Mouse (Mus musculus) layer of hippocampus, adult 9-10 months (tissue): ENCODE measurements around the gene Nrxn1.

Experiments
- DNase-seq: peaks from one replicate; pipeline ENCODE4 v3.0.0; 2022; ENCODE audit warnings: low spot score

Gene Nrxn1

GRCm38 (mm10) chr17:90962904-90963531 is 129.9 kb downstream of the Nrxn1 start:
- DNase-seq, result no peak

DNA sequence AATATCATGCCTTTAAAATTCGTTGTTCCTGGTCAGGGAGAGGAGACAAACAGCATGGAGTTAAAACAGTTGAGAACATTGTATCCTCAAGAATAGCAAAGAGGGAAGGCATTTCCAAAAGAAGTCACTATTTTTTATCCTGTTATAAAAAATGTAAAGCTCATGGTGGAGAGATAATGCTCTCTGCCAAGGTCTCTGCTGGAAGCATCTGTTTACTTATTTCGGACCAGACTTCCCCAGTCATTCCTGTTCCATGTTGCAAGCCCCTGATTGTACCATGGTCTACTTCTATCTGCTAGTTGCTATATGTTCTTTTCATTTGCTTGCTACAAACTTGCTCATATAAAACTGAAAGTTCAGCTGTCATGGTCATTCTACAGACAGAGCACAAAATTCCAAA is 137.7 kb downstream of the Nrxn1 start:
- no peak for DNase-seq

GRCm38 (mm10) chr17:90934929-90935328 is 157.9 kb downstream of the Nrxn1 start:
- DNase-seq, result no peak

DNA sequence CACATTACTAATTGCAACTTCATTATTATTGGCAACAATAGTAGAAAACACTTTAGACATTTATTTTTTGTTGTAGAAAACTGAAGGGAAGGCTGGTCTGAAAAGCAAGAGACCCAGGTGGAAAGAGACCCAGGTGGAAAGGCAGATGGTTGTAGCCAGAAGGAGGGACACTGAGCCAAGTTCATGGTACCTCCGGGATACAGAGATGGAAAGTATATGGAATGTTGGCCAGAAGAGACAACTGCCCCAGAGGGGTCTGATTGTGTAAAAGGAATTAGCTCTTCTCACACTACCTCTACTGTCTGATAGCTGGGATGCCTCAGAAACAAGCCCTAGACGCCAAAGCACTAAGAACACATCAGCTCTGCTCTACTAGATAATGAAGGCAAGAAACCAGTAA is 179.6 kb downstream of the Nrxn1 start:
- DNase-seq, result no peak

DNA sequence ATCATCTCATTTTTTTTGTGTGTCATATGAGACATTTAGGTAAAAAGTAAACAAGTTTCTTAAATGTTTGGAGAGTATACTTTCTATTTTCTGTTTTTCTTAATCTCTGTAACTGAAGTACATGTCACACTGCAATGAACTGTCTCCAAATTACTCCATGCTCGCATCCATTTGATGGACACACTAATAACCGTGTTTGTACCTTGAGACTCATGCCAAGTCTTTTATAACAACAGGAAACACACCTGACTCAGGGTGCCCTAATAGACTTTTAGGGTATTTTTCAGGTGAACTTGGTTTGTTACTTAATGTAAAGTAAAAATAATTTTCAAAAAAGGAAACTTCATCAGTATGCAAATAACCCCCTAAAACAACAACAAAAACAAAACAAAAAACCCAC is 180.1 kb downstream of the Nrxn1 start:
- no peak for DNase-seq

DNA sequence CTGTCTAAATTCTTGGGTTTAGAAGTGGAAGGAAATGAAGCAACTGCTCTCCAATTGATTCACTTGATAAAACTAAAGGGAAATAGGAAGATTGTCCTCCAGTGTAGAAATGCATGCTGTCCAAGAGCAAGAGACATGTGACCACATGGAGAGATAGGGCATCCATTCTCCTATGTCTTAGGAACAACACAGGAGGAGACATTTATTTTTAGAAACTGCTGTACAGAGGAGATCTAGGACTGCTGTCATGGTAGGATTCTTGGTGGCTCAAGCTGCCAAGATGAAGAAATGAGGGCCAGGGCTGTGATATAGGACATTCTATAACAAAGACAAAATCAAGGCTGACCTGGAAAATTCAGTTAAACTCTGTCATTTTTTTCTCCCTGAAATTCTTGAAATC is 180.5 kb downstream of the Nrxn1 start:
- no peak for DNase-seq

DNA sequence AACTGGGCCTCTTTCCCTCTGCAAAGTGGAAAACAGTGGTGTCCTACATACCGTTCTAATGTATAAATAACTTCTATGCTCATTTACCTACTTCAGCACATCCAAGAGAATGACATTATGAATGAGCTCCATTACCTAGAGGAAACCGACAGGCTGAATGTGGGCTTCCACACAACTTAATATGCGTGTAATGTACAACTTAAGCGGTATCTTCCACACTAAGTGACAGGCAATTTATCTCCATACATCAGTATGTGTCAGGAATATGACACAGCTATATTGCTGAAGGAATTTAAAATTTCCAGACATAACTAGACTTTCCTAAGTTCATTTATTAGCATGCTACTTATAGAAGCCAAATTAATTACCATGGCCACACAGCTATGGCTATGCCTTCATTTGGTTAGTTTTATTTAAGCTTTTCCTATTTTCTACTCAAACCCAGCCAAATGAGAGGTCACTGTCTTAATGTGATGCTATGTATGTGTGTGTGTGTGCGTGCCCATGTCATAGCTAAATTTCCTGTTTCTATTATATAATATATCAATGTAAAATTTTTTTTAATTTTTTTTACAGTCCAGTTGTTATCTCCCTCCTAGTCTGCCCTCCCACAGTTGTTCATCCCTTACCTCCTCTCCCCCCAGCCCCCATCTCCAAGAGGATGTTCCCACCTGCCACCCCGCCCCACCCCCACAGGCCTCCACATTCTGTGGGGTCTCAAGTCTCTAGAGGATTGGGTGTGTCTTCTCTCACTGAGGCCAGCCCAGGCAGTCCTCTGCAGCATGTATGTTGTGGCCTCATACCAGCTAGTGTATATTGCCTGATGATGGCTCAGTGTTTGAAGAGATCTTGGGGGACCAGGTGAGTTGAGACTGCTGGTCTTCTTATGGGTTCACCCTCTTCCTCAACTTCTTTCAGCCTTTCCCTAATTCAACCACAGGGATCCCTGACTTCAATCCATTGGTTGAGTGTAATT is 186.5 kb downstream of the Nrxn1 start:
- no peak for DNase-seq

DNA sequence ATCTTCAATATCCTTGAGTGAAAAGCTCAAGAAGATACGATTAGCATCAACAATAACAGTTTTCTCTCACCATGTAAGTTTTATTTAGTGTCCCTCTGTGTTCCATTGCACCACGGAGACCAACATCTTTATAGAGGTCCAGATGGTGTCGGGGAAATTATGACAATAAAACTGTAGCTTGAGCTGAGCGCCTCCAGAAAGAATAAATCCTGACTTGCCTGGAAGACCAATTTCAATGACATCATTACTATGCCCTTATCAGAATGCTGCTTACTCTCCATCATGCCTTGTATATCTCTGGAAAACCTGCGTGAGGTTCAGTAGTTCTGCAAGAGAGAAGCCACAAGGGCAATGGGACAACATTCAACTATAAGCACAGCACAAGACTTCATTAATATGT is 187.7 kb downstream of the Nrxn1 start:
- DNase-seq, result no peak

- DNase-seq, result peak; percentile 27
These were observed 200.3 kb downstream of the Nrxn1 start for GRCm38 (mm10) chr17:90892327-90893259.

DNA sequence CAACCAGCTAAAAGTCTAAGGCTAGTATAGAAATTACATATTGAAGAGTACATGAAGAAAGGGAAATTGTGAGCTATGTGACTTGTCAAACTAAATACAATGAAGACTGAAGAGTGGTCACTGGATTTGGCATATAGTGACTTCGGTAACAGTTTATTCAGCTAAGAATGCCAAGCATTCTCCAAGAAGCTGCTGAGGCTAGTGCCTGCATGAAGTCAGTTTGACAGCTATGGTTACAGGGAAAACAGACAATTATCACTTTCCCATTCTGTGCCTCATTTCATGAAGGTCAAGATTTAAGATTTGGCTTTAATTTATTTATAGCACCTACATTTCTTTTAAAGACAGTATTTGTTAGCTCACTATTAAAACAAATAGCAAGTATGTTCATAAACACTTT is 201.2 kb downstream of the Nrxn1 start:
- no peak for DNase-seq

GRCm38 (mm10) chr17:90857225-90857624 is 235.6 kb downstream of the Nrxn1 start:
- no peak for DNase-seq

GRCm38 (mm10) chr17:90843876-90844275 is 249.0 kb downstream of the Nrxn1 start:
- DNase-seq, result no peak

- DNase-seq, result no peak
These were observed 249.7 kb downstream of the Nrxn1 start for GRCm38 (mm10) chr17:90843072-90843611.

- no peak for DNase-seq
These were observed 255.9 kb downstream of the Nrxn1 start for GRCm38 (mm10) chr17:90837022-90837414.

GRCm38 (mm10) chr17:90836154-90837021 is 256.5 kb downstream of the Nrxn1 start:
- DNase-seq, result no peak

DNA sequence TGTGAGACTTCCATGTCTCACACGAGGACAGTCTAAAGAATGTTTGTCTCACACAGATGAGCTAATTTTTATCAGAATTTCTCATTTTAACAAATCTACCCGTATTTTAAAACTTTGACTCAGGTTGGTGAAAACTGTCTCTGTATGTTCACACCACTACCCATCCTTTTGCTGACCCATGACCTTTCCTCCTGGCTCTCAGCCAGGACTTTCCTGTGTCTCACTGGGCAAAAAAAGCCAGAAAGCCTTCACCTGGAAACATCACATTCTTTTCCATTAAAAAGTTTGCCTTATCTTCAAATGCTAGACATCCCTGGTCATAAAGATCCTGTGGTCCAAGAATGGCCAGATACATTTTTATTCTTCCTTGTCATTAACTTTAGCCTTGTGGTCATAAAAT is 274.5 kb downstream of the Nrxn1 start:
- no peak for DNase-seq

- DNase-seq, result no peak
These were observed 275.0 kb downstream of the Nrxn1 start for GRCm38 (mm10) chr17:90817898-90818297.

DNA sequence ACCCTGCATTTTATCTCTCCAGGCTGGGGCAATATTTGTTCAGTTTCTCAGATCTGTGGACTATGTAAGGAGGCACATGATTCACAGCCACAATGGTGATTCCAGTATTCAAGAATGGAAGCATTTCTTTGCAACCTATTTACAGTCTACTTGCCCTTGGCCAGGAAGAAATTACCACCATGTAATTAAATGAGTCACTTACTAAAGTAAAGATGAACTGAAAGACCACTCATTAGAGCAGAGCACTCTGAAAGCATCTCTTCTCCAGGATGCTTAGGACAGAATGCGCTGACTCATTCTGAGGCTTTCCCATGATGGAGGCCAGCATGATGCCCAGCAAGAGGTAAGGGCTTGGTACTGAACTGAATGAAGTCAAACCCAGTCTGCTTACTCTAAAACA is 277.6 kb downstream of the Nrxn1 start:
- DNase-seq, result no peak

- DNase-seq, result no peak
These were observed 279.1 kb downstream of the Nrxn1 start for GRCm38 (mm10) chr17:90813760-90814159.

DNA sequence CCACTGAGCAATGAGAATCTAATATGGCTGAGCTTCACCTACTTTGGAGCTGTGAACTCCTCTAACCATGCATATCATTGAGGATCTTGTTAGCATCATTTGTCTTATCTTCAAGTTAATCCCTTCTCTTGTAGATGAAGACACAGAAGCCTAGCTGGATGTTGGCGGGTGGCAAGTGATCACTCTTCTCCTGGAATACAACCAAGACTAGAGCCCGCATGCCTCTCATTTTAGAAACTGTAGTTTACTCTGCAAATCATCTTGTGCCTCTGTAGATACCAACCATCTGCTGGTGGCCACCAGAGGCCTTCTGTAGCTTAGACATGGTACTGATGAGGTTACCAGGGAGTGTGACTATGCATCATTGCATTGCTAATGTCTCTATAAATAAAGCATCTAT is 280.4 kb downstream of the Nrxn1 start:
- DNase-seq, result no peak
